Mouse (Mus musculus): ENCODE results near the gene Meis1.

The Meis1 gene

GRCm38 (mm10) chr11:18990244-18990677, 28.5 kb downstream of the Meis1 start:
- no peak for DNase-seq (ENCODE audit: low read depth, low spot score)

- no peak for DNase-seq (ENCODE audit: low read depth, low spot score)
Observed at GRCm38 (mm10) chr11:18989669-18990243, 29.0 kb downstream of the Meis1 start.

DNA sequence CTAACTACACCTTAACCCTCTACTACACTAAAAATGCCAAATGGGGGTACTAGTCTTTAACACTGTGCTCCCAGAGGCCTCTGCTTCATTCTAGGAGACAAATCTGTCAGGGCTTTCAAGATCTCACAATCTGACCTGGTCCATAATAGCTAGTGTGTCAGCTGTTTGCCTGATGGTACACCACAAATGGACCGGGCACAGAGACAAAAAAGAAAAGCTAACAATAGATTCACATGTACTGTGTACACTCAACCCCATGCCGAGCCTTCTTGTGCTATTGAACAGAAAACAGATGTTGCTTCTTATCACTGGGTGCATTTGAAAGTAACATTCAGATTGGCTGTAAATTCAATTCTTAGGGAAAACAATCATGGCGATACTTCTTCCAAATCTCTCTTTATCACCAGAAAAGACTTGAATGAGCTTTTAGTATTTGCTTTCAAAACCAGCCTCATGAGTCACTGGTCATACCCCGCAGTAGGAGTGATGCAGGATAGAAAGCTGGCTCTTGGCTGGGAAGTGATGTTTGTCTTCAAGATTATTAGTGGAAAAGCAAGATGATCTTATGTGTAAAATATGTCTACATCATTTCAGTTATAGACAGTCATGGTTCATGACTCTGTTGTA, 30.0 kb downstream of the Meis1 start:
- DNase-seq (ENCODE audit: low read depth, low spot score): no peak

GRCm38 (mm10) chr11:18983813-18984212, 35.0 kb downstream of the Meis1 start:
- no peak for DNase-seq (ENCODE audit: low read depth, low spot score)

DNA sequence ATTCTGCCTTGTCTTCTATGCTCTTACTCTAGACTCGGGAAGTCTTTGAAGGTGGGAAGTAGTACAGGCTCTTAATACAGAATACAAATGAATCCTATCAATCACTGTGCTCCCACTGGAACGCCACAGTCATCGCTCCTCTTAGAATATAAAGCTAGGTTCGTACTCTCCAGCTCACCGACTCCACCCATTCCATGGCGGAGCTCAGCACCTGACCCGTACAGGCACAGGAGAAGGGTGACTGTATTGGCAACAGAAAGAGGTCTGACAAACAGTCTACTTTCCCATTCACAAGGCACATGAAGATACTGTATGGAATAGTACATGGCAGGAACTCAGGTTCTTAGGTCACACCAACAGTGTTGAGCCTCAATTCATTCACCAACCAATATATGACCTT, 35.5 kb downstream of the Meis1 start:
- DNase-seq (ENCODE audit: low read depth, low spot score): no peak

DNA sequence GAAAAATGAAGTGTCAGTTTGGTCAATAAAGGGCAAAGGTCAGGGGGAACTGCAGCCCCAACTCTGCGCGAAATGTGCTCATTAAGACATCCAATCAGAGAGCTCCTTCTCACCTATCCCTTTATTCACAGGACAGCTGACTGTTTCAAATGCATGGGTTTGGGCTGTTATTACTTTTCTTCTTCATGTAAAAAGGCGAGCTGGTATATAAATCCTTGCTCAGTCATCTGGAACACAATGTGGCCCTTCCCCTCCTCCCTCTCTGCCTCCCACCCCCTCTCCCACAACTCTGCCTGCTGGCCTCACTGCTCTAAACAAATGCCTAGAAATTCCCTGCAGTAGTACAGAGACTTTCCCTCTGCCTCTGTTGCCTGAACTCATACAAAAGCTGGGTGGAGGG, 36.5 kb downstream of the Meis1 start:
- DNase-seq (ENCODE audit: low read depth, low spot score): no peak

DNA sequence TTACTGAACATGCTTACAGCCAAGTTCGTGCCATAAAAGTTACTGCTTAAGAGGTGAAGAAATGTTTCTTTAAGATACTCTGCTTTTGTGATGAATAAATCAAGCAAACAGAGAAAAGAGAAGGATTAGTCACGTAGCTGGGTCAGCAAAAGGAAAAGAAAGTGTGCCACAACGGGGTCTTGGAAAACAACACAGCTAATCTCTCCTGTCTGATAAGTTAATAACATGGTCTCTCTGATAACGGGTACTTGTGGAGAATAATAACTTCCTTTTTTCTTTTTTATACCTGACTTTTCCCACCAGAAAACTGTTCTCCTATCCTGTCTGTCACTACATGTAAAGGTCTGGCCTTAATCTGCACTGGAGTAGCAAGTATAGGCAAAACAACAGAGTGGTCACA, 37.4 kb downstream of the Meis1 start:
- no peak for DNase-seq (ENCODE audit: low read depth, low spot score)

DNA sequence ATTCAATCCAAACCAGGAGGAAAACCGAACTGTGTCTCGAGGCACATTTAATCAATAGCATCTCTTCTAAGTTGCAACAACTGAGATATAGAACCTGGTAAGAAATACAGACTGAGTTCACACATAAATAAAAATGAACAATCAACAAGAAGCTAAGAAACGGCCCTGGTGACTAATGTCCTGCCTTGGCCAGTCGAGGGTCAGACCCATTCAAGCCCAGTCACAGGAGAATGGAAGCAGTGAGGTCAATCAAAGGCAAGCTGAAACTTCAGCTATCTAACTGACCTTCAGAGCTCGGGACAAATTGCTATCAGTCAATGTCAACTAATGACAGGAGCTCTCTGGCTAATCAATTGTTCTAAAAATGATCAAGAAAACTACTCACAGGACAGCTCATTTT, 38.2 kb downstream of the Meis1 start:
- DNase-seq (ENCODE audit: low read depth, low spot score): no peak

DNA sequence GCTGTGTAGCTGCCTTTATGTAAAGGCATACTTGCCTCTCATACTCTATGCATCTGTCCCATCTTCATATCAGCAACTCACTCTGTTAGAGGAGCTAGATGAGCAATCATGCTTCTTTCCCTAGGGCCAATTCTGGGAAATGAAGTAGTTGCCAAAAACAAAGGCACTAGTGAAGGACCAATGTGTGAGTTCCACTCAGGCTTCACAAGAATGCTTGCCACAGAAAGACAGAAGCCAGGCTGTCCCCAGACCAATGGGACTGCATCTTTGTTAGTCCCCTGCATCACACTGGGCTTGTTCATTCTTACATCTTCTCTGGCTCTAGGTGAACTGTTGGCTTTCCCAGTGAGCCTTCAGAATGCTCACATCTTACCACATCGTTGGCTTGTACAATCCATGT, 43.7 kb downstream of the Meis1 start:
- DNase-seq (ENCODE audit: low read depth, low spot score): no peak

DNA sequence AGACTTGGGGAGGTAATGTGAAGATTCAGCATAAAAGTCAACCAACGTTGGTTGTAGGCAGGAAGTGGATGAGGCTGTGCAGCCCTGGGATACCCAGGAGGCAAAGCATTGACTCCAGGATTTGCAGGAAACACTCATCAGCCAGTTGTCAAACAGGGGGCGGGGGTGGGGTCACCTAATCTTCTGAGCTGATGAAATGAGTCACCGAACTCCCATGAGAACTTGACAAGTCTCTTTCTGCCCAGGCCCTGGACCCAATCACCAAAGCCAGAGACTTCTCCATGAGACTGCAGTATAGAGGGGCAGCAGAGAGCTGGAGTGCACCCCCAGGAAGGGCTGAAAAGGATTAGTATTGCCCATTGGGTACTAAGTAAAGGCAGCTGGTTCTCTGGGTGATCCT, 45.0 kb downstream of the Meis1 start:
- DNase-seq (ENCODE audit: low read depth, low spot score): peak; percentile 21

- no peak for DNase-seq (ENCODE audit: low read depth, low spot score)
Observed at GRCm38 (mm10) chr11:18972968-18973367, 45.8 kb downstream of the Meis1 start.

DNA sequence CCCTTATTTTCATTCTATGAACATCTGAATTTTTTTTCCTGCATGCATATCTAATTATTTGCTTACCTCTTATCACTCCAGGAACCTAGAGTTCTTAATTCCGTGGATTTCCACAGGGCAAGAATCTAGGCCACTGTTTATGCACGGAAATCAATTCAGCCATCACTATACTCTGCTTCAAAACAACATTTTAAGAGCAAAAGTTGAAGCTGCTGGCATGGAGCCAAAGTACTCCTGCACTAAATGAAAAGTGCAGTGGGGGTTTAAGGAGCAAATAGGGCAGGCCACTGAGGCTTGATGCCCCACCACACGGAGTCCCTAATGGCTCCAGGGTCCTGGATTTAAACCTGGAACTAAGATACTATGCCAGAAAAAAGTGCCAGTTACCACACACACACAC, 47.2 kb downstream of the Meis1 start:
- DNase-seq (ENCODE audit: low read depth, low spot score): no peak

GRCm38 (mm10) chr11:18969920-18970336, 48.9 kb downstream of the Meis1 start:
- DNase-seq (ENCODE audit: low read depth, low spot score): no peak

DNA sequence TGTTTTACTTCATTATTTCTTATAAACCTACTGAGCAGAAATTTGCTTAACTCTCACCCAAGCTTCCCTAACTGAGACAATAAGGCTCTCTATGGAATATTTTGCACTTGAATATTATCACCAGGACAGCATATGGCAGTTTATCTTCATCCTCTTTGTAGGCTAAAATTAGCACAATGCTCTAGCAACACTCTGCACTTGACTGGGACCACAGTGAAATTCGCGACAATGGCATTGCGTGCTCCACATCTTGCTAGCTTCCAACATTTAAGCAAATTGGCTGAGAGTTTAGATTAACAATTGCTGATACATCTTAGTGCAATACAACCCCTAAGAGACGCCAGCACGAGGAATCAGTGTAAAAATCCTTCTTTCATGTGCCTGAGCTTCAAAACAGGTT, 54.4 kb downstream of the Meis1 start:
- no peak for DNase-seq (ENCODE audit: low read depth, low spot score)

DNA sequence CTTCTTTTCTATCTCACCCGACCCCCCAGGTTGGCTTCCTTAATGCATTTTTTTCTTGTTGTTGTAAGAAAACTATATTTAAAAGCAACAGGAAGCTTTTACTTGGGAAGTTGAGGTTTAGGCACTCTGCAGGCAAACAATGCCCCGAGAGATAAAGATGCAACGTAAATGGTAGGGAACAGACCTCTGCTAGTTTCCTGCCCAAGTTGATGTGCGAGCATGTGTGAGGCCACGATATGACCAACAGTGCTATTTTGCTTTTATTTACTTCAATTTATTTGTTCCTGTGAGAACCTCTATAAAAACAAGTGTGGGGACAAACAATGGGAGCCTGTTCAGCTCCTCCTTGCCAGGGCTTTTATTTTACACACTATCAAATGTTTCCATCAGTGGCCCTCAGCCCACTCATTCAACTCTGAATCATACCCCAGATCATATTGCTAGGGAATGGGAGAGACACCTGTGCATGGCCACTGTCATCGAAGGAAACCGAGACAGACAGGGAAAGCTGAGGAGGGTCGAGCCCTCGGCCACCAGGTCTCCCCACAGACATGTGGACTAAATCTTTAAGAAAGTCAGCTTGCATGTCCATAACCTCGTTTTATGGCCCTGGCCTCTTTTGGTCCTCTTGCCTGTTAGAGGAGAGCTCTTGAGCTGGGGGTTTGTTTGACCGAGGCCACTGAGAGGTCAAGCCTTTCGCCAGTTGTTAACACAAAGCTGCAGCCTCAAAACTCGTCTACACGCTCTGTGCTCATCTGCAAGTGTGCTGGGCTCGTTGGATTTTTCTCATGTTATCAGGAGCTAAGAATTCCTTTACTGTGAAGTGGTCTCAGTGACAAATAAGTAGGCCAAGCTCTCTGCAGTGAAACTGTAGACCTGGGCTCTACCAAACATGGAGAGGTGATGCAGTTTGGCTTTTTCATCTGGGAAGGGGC, 55.3 kb downstream of the Meis1 start:
- DNase-seq (ENCODE audit: low read depth, low spot score): no peak

DNA sequence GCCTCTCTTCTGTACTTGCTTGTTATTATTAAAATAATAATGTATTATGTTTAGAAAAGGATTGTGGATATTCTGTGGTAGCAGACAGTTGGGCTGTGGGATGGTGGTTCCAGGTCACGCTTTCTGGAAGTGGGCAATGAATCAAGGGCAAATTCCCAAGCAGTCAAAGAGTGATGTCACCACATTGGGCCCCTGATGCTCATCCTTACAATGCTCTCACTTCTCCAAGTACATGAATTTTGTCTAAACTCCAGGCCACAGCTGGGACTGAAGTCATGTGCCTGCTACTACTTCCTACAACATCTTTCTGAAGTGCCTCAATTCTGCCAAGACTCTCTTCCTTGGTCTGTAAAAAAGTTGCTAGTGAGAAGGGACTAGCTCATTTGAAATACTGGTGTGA, 59.3 kb downstream of the Meis1 start:
- DNase-seq (ENCODE audit: low read depth, low spot score): no peak

GRCm38 (mm10) chr11:18957805-18958770, 60.7 kb downstream of the Meis1 start:
- no peak for DNase-seq (ENCODE audit: low read depth, low spot score)

- peak; percentile 99 for DNase-seq (ENCODE audit: low read depth, low spot score)
Observed at GRCm38 (mm10) chr11:18957097-18957804, 61.5 kb downstream of the Meis1 start.

DNA sequence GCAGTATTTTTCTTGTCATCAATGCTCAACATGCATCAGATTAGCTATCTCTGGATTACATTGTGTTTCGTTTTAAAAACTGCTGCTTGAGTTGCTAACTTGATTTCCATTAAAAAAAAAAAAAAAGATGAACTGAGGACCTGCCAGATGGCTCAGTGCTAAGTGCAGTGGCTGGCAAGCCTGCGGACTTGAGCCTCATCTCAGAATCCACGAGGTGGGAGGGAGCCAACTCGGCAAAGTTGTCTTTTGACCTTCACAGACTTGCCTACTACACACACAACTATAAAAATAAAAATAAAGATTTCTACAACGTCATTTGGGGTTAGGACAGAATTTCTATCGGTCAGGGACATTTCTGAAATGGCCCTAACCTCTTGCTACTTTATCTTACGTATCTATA, 62.8 kb downstream of the Meis1 start:
- no peak for DNase-seq (ENCODE audit: low read depth, low spot score)

DNA sequence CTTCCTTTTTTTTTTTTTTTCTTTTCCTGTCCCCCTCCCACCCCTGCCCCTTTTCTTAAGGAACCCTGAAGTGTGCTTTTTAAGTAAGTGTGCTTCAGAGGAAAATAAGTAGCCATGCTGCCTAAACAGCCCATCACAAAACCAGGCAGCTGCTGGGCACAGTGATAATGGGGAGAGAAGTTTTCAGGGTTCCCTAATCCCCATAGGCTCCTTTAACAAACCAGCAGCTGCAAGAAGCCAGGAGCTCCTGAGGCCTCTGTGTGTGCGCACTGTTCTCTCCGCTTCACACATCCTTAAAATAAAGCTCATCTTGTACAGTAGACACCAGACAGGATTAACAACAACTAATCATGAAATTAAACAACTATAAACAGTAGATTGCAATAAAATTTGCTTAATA, 63.9 kb downstream of the Meis1 start:
- no peak for DNase-seq (ENCODE audit: low read depth, low spot score)

DNA sequence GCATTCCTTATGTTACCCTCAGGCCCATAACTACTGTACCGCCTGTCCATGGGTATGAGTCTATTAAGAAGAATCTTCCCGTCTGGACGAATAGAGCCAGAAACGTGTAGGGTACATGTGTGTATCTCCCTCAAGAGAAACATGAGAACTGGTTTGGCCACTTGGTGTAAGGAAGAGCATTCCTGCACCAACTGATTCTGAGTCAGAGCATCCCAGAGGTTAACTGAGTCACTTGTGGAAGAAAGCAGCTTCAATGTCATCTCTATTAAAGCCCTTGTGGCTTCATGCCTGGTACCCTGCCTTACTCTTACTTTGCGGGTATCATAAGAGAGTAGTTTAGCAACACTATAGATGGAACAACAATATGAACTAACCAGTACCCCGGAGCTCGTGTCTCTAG, 64.9 kb downstream of the Meis1 start:
- peak; percentile 16 for DNase-seq (ENCODE audit: low read depth, low spot score)

Measured in R1 (cell line).